Mouse (Mus musculus): ENCODE measurements around the gene Olfr1087. TPM values are rescaled to one million over a fixed set of nuclear protein-coding genes. Genes with fewer than 3 reads are reported as not detected.

The Olfr1087 gene
- polyA plus RNA-seq (2021; fragmentation: Nextera tagmentation), result not detected in 2 replicates
- long read RNA-seq, experiment 1, result 0 reads
- long read RNA-seq, experiment 2, result 0 reads

DNA sequence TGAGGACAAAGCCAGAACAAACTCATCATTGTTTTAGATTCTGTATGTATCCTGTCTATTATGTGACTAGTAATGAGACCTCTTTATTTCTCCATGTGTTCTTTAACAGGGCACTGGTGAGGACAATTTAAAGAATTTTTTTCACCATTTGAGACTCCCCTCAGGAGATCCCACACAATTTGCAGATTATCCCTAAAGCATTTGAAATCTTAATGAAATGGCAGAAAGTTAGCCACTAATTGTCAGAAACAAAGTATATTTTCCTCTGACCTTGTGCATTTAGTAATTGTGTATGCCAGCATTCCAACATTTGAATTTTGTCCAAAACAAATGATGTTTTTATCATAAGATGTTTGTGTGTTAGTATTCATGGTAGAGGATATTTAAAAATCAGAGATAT, at the start of gene Olfr1087:
Olfr1087 (minus strand) TSS at position 101 of the 400 bp plus-strand sequence.

DNA sequence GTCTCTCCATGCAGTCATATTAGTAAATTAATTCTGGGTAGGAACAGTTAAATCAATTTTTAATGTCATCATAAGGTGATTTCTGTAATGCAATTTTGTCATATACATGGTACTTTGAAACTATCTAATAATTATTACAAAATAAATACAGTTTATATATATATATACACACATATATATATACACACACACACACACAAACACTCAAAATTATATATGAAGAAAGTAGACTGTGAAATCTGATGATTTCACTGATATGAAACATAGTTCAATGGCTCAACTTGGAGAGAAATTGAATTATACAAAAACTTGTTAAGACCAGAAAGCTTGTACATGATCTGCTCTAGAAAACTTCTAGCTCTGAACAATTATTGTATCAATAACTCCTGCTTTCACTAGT, 35.4 kb upstream of the Olfr1087 start, which contains the start of gene Olfr1089:
Olfr1089 (minus strand) TSS at position 101 of the 400 bp plus-strand sequence.

DNA sequence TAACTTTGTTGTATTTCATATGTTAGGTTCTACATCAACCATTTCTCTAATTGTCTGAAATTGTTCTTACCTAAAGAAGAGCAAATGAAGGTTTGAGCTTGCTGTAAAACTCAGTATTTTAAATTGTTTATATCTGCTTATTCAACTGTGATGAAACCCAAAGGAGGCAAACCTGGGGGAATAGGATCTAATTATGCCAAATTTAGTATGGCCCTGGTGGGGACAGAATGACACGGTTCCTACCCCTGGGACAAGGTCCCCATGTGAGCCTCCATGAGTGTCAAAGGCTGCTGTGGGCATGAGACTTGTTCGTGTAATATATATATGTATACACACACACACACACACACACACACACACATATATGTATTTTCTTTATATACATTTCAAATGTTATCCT, 18.2 kb downstream of the Olfr1087 start, which contains the start of gene Olfr1086:
Olfr1086 (minus strand) TSS at position 101 of the 400 bp plus-strand sequence.

DNA sequence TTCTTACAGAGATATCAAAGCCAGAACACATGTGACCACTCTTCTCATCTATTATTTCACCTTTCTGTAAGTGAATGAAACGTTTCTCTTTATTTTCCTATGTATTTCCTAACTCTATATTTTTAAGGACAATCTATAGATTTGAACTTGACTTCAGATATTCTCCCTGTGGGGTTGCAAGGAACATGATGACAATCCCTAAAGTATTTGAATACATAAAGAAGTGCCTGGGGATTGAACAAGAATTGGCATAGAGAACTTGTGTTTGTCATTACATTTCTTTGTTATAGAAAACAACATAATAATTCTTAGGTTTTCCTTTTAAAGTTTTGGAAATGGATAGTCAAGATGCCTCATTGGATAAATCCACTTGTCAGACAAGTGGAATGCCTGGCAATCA, 36.3 kb downstream of the Olfr1087 start, which contains the start of gene Olfr1085:
Olfr1085 (minus strand) TSS at position 101 of the 400 bp plus-strand sequence.

DNA sequence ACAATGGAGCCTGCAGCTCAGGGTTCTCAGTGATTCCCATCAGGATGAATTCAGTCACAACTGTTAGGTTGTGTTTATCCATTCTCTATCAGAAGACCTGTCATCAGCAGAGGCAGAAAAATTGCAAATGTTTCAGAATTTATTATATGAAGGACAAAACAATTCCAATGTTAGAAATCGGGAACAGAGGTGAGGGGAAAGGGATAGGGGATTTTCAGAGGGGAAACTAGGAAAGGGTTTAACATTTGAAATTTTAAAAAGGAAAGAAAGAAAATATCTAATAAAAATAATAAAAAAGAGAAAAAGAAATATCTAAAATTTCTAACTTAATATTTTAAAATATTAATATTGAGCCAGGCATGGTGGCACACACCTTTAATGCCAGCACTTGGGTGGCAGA, 58.6 kb downstream of the Olfr1087 start, which contains the start of gene Olfr1084:
Olfr1084 (minus strand) TSS at position 101 of the 400 bp plus-strand sequence.

Other genes starting within 250 kb of the Olfr1087 start
- gene Olfr1065, start 247.8 kb downstream of the Olfr1087 start, polyA plus RNA-seq (2021; fragmentation: Nextera tagmentation), result not detected in 2 replicates
- gene Olfr1066, start 242.1 kb downstream of the Olfr1087 start, polyA plus RNA-seq (2021; fragmentation: Nextera tagmentation), result not detected in 2 replicates
- gene Olfr228, start 211.0 kb downstream of the Olfr1087 start, polyA plus RNA-seq (2021; fragmentation: Nextera tagmentation), result not detected in 2 replicates
- gene Olfr1076, start 189.9 kb downstream of the Olfr1087 start, polyA plus RNA-seq (2021; fragmentation: Nextera tagmentation), result not detected in 2 replicates
- not detected in 2 replicates for gene Olfr1079, start 155.9 kb downstream of the Olfr1087 start, polyA plus RNA-seq (2021; fragmentation: Nextera tagmentation)
- not detected in 2 replicates for gene Olfr1080, start 140.2 kb downstream of the Olfr1087 start, polyA plus RNA-seq (2021; fragmentation: Nextera tagmentation)
- not detected in 2 replicates for gene Olfr1082, start 99.4 kb downstream of the Olfr1087 start, polyA plus RNA-seq (2021; fragmentation: Nextera tagmentation)
- gene Olfr1084, start 58.7 kb downstream of the Olfr1087 start, polyA plus RNA-seq (2021; fragmentation: Nextera tagmentation), result not detected in 2 replicates
- not detected in 2 replicates for gene Olfr1085, start 36.4 kb downstream of the Olfr1087 start, polyA plus RNA-seq (2021; fragmentation: Nextera tagmentation)
- not detected in 2 replicates for gene Olfr1086, start 18.3 kb downstream of the Olfr1087 start, polyA plus RNA-seq (2021; fragmentation: Nextera tagmentation)
- gene Olfr1089, start 35.3 kb upstream of the Olfr1087 start, polyA plus RNA-seq (2021; fragmentation: Nextera tagmentation), result not detected in 2 replicates
- gene Olfr1090, start 60.6 kb upstream of the Olfr1087 start, polyA plus RNA-seq (2021; fragmentation: Nextera tagmentation), result not detected in 2 replicates
- not detected in 2 replicates for gene Olfr1093, start 84.1 kb upstream of the Olfr1087 start, polyA plus RNA-seq (2021; fragmentation: Nextera tagmentation)
- gene Olfr141, start 111.6 kb upstream of the Olfr1087 start, polyA plus RNA-seq (2021; fragmentation: Nextera tagmentation), result not detected in 2 replicates
- gene Olfr1094, start 126.3 kb upstream of the Olfr1087 start, polyA plus RNA-seq (2021; fragmentation: Nextera tagmentation), result not detected in 2 replicates
- gene Olfr1095, start 153.3 kb upstream of the Olfr1087 start, polyA plus RNA-seq (2021; fragmentation: Nextera tagmentation), result not detected in 2 replicates
- not detected in 2 replicates for gene Gm13723, start 176.4 kb upstream of the Olfr1087 start, polyA plus RNA-seq (2021; fragmentation: Nextera tagmentation)
- not detected in 2 replicates for gene Olfr1097, start 193.8 kb upstream of the Olfr1087 start, polyA plus RNA-seq (2021; fragmentation: Nextera tagmentation)
- not detected in 2 replicates for gene Olfr1098, start 226.2 kb upstream of the Olfr1087 start, polyA plus RNA-seq (2021; fragmentation: Nextera tagmentation)